Mouse (Mus musculus): Measurements from ENCODE around the gene Tmem102.

DNA sequence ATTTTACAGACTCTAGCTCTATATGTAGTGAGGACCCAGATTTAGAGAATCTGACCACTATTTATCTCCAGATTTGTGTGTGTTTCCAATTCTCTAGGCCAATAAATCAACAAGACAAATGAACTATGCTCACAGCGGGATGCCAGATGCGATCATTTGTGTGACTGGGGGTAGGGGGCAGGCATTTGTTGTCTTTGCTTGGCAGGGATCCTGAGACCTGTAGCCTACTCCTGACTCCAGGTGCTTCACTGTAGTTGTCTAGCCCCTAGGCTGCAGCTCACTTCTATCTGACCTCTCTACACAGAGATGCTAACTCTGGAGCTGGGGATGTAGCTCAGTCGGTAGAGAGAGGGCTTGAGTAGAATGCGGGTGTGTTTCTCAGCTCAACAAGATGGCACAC is 23.6 kb downstream of the Tmem102 start:
- TF ChIP-seq CTCF (IDR thresholded peaks at IDR 0.05) (no peak), EP300 (IDR thresholded peaks at IDR 0.05) (no peak)
